Mouse (Mus musculus) liver, adult 2 months (tissue): ENCODE measurements around the gene Mgmt.

Source experiments
- CTCF ChIP-seq: fragments of 200-500 bp; IDR thresholded peaks from 2 replicates; pipeline ENCODE4 v1.5.1; 2011; ENCODE audit warnings: low read depth, low read length, control low read depth
- POLR2A ChIP-seq: fragments of 200-500 bp; IDR thresholded peaks from 2 replicates; pipeline ENCODE4 v1.6.1; 2011; ENCODE audit warnings: low read length, control low read depth; ENCODE audit not compliant: insufficient read depth; ENCODE audit errors: extremely low read depth

DNA sequence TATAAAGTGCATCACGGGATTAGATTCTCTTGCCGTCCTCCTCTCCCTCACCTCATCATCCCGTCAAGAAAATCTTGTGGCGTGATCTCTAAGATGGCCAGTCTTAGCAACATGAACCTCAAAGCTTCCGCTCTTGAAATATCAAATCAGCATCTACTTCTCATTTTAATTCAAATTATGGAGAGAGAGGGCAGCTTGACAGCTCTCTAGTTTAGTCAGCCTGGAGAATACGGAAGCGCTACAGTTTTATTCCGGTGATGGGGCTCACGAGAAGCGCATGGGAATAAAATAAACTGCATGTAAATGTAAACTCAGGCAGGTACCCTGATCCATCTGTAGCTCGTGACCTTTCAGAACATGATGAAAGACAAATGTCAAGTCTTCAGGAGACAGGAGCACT lies 22.9 kb upstream of the Mgmt start:
- TF ChIP-seq CTCF (no peak), POLR2A (no peak)
